Mouse (Mus musculus): ENCODE measurements at regions not wholly inside any gene's neighbourhood (a gene's known extent, or its start where the extent isn't known, plus 50 kb on each side); places are given as distances from the start of the nearest gene placed in this dataset.
A peak's percentile ranks its signal among the peaks of the same experiment; 100 is the strongest.

DNA sequence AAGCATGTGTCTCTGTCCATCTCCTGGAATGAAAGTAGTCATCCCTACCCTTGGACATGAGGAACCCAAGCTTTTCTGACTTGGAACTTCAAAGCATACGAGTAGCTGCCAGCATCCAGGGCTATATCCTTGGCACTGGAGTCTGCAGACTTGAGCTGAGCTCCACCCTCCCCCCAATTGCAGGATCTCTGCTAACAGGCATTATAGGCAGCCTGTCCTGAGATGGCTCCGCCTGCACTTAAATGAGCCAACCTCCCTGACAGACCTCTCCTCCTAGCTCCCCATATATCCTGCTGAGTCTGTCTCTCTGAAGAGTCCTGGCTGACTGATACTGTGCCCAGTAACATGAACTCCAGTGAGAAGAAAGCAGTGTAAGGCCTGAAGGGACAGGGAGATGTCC is 141.4 kb downstream of the Rybp start:
- TF ChIP-seq POLR2A (IDR thresholded peaks at IDR 0.05; ENCODE audit: insufficient read length, low read depth) (no peak), MAX (IDR thresholded peaks at IDR 0.05; ENCODE audit: low read depth) (no peak), E2F4 (IDR thresholded peaks at IDR 0.05; ENCODE audit: insufficient read depth) (no peak), USF1 (IDR thresholded peaks at IDR 0.05; ENCODE audit: low read depth) (no peak), MYOG (IDR thresholded peaks at IDR 0.05; ENCODE audit: control insufficient read depth in 1 of 3, insufficient read depth in 1 of 3, insufficient read length in 2 of 3, low read depth in 2 of 3) (no peak), POLR2AphosphoS2 (IDR thresholded peaks at IDR 0.05; ENCODE audit: insufficient read length, low read depth) (no peak), CEBPB (IDR thresholded peaks at IDR 0.05; ENCODE audit: insufficient read depth, poor library complexity, severe bottlenecking) (no peak), TCF12 (IDR thresholded peaks at IDR 0.05; ENCODE audit: insufficient read depth, poor library complexity, severe bottlenecking) (no peak), MYOD1 (IDR thresholded peaks at IDR 0.05; ENCODE audit: control insufficient read depth in 1 of 3, insufficient read length in 2 of 3, low read depth in 2 of 3) (peak in 1 of 3 experiments; percentile 10), REST (IDR thresholded peaks at IDR 0.05; ENCODE audit: insufficient read depth, insufficient read length) (no peak)
